Mouse (Mus musculus): ENCODE results near the gene Fbxw14. TPM values are rescaled to one million over a fixed set of nuclear protein-coding genes. Genes with fewer than 3 reads are reported as not detected.
"Not testable (repeated sequence)": the region's sequence is repeated elsewhere in the genome, so short reads cannot be mapped to it uniquely, and the experiment has no call there.

Gene Fbxw14
- total RNA-seq (2021) = not detected

- DNase-seq = not testable (repeated sequence)
These were observed at the start of gene Fbxw14 for GRCm38 (mm10) chr9:109287576-109287975. Gene Fbxw14 (minus strand): TSS chr9:109287676.

DNA sequence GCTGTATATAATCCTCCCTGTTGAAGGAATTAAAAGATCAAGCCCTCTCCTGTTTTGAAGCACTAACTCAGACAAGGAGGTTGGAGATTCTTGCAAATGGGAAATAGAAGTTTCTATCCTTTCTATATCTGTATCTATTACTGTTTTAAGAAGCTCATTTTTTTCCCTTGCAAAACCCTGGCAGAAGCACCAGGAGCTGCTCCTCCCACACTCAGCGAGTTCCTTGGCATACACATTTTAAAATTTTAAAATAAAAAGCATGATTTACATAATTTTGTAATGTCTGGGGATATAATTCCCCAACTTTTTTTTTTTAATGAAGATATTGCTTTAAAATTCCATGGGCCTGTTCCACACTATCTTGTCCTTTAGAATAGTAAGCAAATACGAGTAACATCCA is 24.4 kb downstream of the Fbxw14 start:
- no peak for DNase-seq

DNA sequence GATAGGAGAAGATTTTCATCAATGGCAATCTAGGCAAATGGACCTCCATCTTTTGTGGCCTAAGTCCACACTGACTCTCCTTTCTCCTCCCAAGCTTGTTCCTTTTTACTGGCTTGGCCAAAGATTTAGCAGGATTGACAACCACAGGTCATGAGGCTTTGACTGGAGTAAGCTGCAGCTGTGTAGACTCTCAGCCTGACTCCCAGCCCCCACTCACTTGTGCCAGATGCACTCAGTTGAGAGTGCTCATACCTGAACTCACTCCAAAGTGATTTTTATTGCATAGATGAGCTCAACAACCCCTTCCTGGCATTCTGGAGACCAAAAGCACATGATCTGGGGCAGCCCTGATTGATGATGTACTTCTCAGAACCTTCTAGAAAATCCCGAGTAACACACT is 52.8 kb downstream of the Fbxw14 start, which contains the start of gene Fbxw20:
TSS of gene Fbxw20 (minus strand) at position 101 of the 400 bp plus-strand sequence.
- no peak for DNase-seq

Other genes with a start within 250 kb of the Fbxw14 start
- gene Shisa5, start 249.1 kb downstream of the Fbxw14 start, total RNA-seq (2021) = 10 to 100 TPM; 40.4 to 48.9 TPM
- 10 to 100 TPM; 15.6 to 17.2 TPM for gene Trex1, start 227.9 kb downstream of the Fbxw14 start, total RNA-seq (2021)
- 10 to 100 TPM; 28.1 to 31.0 TPM for gene Atrip, start 213.6 kb downstream of the Fbxw14 start, total RNA-seq (2021)
- 1 to 10 TPM; 8.5 to 9.1 TPM for gene Ccdc51, start 205.2 kb downstream of the Fbxw14 start, total RNA-seq (2021)
- 100 to 1,000 TPM; 303 to 338 TPM for gene Tma7, start 205.1 kb downstream of the Fbxw14 start, total RNA-seq (2021)
- gene Plxnb1, start 192.3 kb downstream of the Fbxw14 start, total RNA-seq (2021) = 10 to 100 TPM; 79.7 to 88.6 TPM
- gene Fbxw21, start 125.6 kb downstream of the Fbxw14 start, total RNA-seq (2021) = not detected
- gene Fbxw13, start 91.7 kb downstream of the Fbxw14 start, total RNA-seq (2021) = not detected
- not detected for gene Fbxw20, start 52.9 kb downstream of the Fbxw14 start, total RNA-seq (2021)
- gene Fbxw28, start 52.0 kb upstream of the Fbxw14 start, total RNA-seq (2021) = not detected
- not detected for gene Fbxw22, start 116.6 kb upstream of the Fbxw14 start, total RNA-seq (2021)
- not detected for gene Fbxw16, start 161.5 kb upstream of the Fbxw14 start, total RNA-seq (2021)
- not detected for gene Fbxw19, start 208.2 kb upstream of the Fbxw14 start, total RNA-seq (2021)

Data from layer of hippocampus, postnatal 36 days (tissue).